Mouse (Mus musculus): ENCODE results near the gene Acsl5. TPM values are rescaled to one million over a fixed set of nuclear protein-coding genes. Genes with fewer than 3 reads are reported as not detected.

The Acsl5 gene
- polyA plus RNA-seq, 1 experiment from 2014 or later, result 72.4 TPM

GRCm38 (mm10) chr19:55284093-55284492, 32.4 kb downstream of the Acsl5 start:
- DNase-seq (ENCODE audit: low spot score), result no peak

- no peak for DNase-seq (ENCODE audit: low spot score)
Measured at GRCm38 (mm10) chr19:55286034-55286433, 34.3 kb downstream of the Acsl5 start.

GRCm38 (mm10) chr19:55288974-55289373, 37.2 kb downstream of the Acsl5 start:
- no peak for DNase-seq (ENCODE audit: low spot score)

GRCm38 (mm10) chr19:55290621-55291270, 39.0 kb downstream of the Acsl5 start:
- DNase-seq (ENCODE audit: low spot score), result no peak

GRCm38 (mm10) chr19:55292210-55292850, 40.6 kb downstream of the Acsl5 start:
- no peak for DNase-seq (ENCODE audit: low spot score)

- no peak for DNase-seq (ENCODE audit: low spot score)
Measured at GRCm38 (mm10) chr19:55293175-55293574, 41.4 kb downstream of the Acsl5 start.

- no peak for DNase-seq (ENCODE audit: low spot score)
Measured at GRCm38 (mm10) chr19:55295075-55295474, 43.3 kb downstream of the Acsl5 start.

GRCm38 (mm10) chr19:55295556-55295955, 43.8 kb downstream of the Acsl5 start:
- DNase-seq (ENCODE audit: low spot score), result no peak

GRCm38 (mm10) chr19:55296301-55296700, 44.6 kb downstream of the Acsl5 start:
- no peak for DNase-seq (ENCODE audit: low spot score)

- no peak for DNase-seq (ENCODE audit: low spot score)
Measured at GRCm38 (mm10) chr19:55297489-55297888, 45.8 kb downstream of the Acsl5 start.

GRCm38 (mm10) chr19:55297961-55298360, 46.2 kb downstream of the Acsl5 start:
- no peak for DNase-seq (ENCODE audit: low spot score)

GRCm38 (mm10) chr19:55299378-55299777, 47.6 kb downstream of the Acsl5 start:
- no peak for DNase-seq (ENCODE audit: low spot score)

- no peak for DNase-seq (ENCODE audit: low spot score)
Measured at GRCm38 (mm10) chr19:55300525-55300924, 48.8 kb downstream of the Acsl5 start.

GRCm38 (mm10) chr19:55305024-55305423, 53.3 kb downstream of the Acsl5 start:
- peak; percentile 16 for DNase-seq (ENCODE audit: low spot score)

GRCm38 (mm10) chr19:55311874-55312273, 60.1 kb downstream of the Acsl5 start:
- DNase-seq (ENCODE audit: low spot score), result no peak

GRCm38 (mm10) chr19:55313649-55314048, 61.9 kb downstream of the Acsl5 start:
- no peak for DNase-seq (ENCODE audit: low spot score)

- peak; percentile 85 for DNase-seq (ENCODE audit: low spot score)
Measured at GRCm38 (mm10) chr19:55315452-55316108, 63.8 kb downstream of the Acsl5 start, which contains the start of gene Zdhhc6. Zdhhc6 (minus strand) TSS chr19:55316032.

GRCm38 (mm10) chr19:55316109-55316714, 64.5 kb downstream of the Acsl5 start, which contains the start of gene Vti1a:
Vti1a (plus strand) TSS chr19:55316295.
- peak; percentile 90 for DNase-seq (ENCODE audit: low spot score)

- no peak for DNase-seq (ENCODE audit: low spot score)
Measured at GRCm38 (mm10) chr19:55316901-55317300, 65.2 kb downstream of the Acsl5 start.

GRCm38 (mm10) chr19:55319036-55319435, 67.3 kb downstream of the Acsl5 start:
- DNase-seq (ENCODE audit: low spot score), result no peak

GRCm38 (mm10) chr19:55319521-55319920, 67.8 kb downstream of the Acsl5 start:
- DNase-seq (ENCODE audit: low spot score), result no peak

- no peak for DNase-seq (ENCODE audit: low spot score)
Measured at GRCm38 (mm10) chr19:55322604-55323003, 70.9 kb downstream of the Acsl5 start.
